Mouse (Mus musculus) hindbrain, embryonic 10.5 days (tissue): ENCODE measurements at regions not wholly inside any gene's neighbourhood (a gene's known extent, or its start where the extent isn't known, plus 50 kb on each side); places are given as distances from the start of the nearest gene placed in this dataset.

Experiments used
- DNase-seq: peaks from one replicate; pipeline ENCODE4 v3.0.0-alpha.2; 2017; ENCODE audit warnings: low spot score
- H3K27ac ChIP-seq: fragments of 300-500 bp; sonication (generic); 2 replicates; pipeline ENCODE4 v1.5.1; 2016; ENCODE audit warnings: mild to moderate bottlenecking, moderate library complexity
- H3K27me3 ChIP-seq: fragments of 300-500 bp; sonication (generic); 2 replicates; pipeline ENCODE4 v1.6.1; 2016; ENCODE audit warnings: mild to moderate bottlenecking; ENCODE audit not compliant: poor library complexity, insufficient read depth, severe bottlenecking
- H3K36me3 ChIP-seq: fragments of 300-500 bp; sonication (generic); 2 replicates; pipeline ENCODE4 v1.6.1; 2016; ENCODE audit warnings: mild to moderate bottlenecking, moderate library complexity
- H3K4me1 ChIP-seq: fragments of 300-500 bp; sonication (generic); replicated peaks from 2 replicates; pipeline ENCODE4 v1.6.1; 2016; ENCODE audit warnings: mild to moderate bottlenecking
- H3K4me3 ChIP-seq: fragments of 300-500 bp; sonication (generic); 2 replicates; pipeline ENCODE4 v1.5.1; 2016; ENCODE audit warnings: mild to moderate bottlenecking, moderate library complexity
- H3K9me3 ChIP-seq: fragments of 300-500 bp; sonication (generic); 2 replicates; pipeline ENCODE4 v1.6.1; 2016; ENCODE audit warnings: mild to moderate bottlenecking, moderate library complexity
- WGBS: fragments of 180-500 bp; shearing (Covaris S2); methylation state at CpG from one replicate; pipeline ENCODE4 v1.1.7; 2016; 5-methylcytosine and 5-hydroxymethylcytosine counted together

DNA sequence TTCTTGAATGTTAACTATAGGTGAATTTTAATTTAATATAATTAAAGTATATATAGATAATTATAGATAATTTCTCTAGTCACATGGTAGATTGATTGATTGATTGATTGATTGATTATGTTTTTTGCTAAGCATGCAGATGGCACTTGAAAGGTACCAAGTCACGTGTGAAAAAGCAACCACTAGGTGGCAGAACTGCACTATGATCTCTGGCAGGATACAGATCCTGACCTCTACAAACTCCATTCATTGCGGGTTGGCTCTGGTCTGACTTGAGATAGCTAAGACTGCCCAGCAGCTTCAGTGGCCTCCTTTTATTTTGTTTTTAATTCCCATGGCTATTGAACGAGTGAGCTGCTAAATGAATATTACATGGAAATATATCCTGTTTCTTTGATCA lies 229.7 kb upstream of the Grm3 start:
- no peak overlapping the region for H3K27ac ChIP-seq
- peak; percentile 40 for DNase-seq
- no peaks in the 10 kb centered on the region for H3K27me3 ChIP-seq
- no peaks in the 10 kb centered on the region for H3K4me1 ChIP-seq
- no peaks in the 10 kb centered on the region for H3K9me3 ChIP-seq
- no peak overlapping the region for H3K4me3 ChIP-seq
- 21% methylated on average over 3 of the region's 3 CpGs for WGBS
- no peaks in the 10 kb centered on the region for H3K36me3 ChIP-seq

DNA sequence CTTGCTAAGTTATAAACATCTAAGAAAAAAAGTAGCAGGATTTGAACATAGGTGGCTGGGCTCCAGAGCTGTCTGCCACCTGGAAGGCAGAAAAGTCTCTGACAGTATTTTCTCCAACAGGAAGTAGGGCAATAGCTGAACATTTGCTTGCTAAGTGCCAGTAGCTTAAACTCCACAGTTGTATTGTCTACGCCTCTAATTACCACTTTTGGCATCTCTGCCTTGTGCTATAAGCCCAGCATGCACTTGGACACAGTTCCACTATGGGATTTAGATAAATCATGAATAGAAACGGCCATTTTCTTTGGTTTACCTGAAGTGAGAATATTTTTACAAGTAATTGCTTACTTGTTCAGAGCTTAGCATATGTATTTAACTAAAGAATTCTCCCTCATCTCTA lies 213.8 kb upstream of the Grm3 start:
- DNase-seq: no peak
- Histone ChIP-seq H3K36me3 (no peaks in the 10 kb centered on the region), H3K9me3 (no peaks in the 10 kb centered on the region), H3K27me3 (no peaks in the 10 kb centered on the region), H3K4me3 (no peak overlapping the region), H3K27ac (no peak overlapping the region), H3K4me1 (no peaks in the 10 kb centered on the region)
- 84% methylated on average over 2 of the region's 2 CpGs for WGBS

DNA sequence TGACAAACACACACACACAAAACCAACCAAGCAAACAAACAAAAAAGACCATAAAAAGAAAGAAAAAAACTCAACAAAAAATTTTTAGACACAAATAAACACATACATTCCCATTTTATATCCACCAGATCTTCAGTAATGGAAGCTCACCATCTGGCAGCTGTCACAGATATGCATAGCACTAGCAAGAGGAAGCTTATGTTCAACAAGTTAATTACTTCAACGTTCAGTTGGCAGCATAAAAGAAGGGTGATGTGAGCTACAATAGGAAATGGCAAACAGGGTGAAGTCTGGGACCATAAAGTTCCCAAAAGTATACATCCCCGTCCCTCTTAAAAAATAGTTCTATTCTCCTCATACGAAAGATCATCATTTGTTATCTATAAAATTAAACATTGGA lies 188.0 kb upstream of the Grm3 start:
- no peaks in the 10 kb centered on the region for H3K36me3 ChIP-seq
- H3K9me3 ChIP-seq: no peaks in the 10 kb centered on the region
- H3K4me1 ChIP-seq: 0 out of 2 replicates have a peak, but pooled peaks cover 6% of the 10 kb centered on the region
- no peak overlapping the region for H3K4me3 ChIP-seq
- DNase-seq: no peak
- H3K27me3 ChIP-seq: no peaks in the 10 kb centered on the region
- H3K27ac ChIP-seq: no peak overlapping the region
- 79% methylated on average over 3 of the region's 3 CpGs for WGBS

DNA sequence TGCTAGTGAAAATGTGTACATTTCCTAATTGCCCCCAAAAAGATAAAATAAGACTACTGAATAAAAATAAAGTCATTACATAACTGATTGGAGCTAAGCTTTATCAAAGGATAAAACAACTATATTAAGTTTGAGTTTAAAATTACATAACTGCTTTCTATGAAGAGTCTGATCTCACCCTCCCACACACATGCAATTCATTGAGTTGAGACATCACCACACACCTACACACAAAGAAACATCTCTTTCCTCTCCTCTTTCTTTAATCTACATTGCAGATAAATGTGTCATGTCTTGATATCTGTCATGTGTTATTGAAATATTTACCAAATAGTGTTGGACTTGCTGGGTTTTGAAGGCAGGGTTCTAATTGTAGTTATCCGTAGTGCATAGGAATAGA lies 186.8 kb upstream of the Grm3 start:
- WGBS: 98% methylated on average over 1 of the region's 1 CpGs
- H3K9me3 ChIP-seq: no peaks in the 10 kb centered on the region
- H3K27me3 ChIP-seq: no peaks in the 10 kb centered on the region
- DNase-seq: no peak
- no peaks in the 10 kb centered on the region for H3K36me3 ChIP-seq
- H3K4me1 ChIP-seq: 0 out of 2 replicates have a peak, but pooled peaks cover 6% of the 10 kb centered on the region
- no peak overlapping the region for H3K4me3 ChIP-seq
- H3K27ac ChIP-seq: no peak overlapping the region

DNA sequence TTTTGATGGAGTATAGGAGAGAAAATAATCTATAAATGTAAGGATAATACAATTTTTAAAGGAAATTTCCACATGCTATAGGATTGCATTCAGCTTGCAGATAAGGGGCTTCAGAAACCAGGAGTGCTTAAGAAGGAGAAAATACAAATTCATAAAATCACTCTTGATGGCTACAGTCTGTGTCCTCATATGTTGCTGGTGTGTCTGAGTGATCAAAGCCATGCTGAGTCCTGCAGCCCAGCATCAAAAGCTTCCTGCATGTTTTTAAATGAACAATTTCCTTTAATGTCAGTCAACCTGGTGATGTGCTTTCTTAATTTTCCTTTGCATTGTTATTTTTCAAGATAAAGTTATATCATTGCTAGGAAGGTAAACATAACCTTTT lies 186.1 kb upstream of the Grm3 start:
- DNase-seq: no peak
- no peaks in the 10 kb centered on the region for H3K9me3 ChIP-seq
- no peak overlapping the region for H3K27ac ChIP-seq
- H3K4me3 ChIP-seq: no peak overlapping the region
- H3K4me1 ChIP-seq: 0 out of 2 replicates have a peak, but pooled peaks cover 6% of the 10 kb centered on the region
- H3K27me3 ChIP-seq: no peaks in the 10 kb centered on the region
- no peaks in the 10 kb centered on the region for H3K36me3 ChIP-seq

DNA sequence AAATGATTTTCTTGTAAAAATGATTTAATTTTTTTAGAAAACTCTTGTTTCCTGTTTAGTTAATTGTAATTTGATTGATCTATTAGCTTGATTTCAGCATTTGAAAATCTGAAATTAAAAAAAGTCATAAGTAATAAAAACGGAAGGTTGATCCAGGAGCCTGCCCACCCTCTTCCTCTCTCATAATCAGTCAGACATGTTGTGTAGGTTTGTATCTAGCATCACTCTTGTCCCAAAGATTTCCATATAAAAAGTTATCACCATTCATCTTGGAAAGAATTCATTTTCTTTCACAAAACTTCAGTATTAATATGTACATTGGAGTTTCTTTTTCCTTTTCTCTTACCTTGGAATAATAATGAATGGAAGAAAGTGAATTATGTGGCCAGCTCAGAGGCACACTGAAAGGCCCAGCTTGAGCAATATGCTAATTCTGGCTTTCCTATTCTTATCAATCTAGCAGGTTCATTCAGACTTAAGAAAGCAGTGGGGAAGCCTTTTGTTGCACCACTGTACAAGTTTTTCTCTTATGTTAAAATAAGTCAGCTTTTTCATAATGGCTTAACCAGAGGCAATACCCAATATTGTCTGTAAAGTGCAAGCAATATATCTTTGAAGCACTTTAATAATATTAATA lies 185.6 kb upstream of the Grm3 start:
- DNase-seq: no peak
- H3K4me3 ChIP-seq: no peak overlapping the region
- 62% methylated on average over 1 of the region's 1 CpGs for WGBS
- 0 out of 2 replicates have a peak, but pooled peaks cover 6% of the 10 kb centered on the region for H3K4me1 ChIP-seq
- H3K36me3 ChIP-seq: no peaks in the 10 kb centered on the region
- no peaks in the 10 kb centered on the region for H3K27me3 ChIP-seq
- H3K27ac ChIP-seq: no peak overlapping the region
- no peaks in the 10 kb centered on the region for H3K9me3 ChIP-seq

DNA sequence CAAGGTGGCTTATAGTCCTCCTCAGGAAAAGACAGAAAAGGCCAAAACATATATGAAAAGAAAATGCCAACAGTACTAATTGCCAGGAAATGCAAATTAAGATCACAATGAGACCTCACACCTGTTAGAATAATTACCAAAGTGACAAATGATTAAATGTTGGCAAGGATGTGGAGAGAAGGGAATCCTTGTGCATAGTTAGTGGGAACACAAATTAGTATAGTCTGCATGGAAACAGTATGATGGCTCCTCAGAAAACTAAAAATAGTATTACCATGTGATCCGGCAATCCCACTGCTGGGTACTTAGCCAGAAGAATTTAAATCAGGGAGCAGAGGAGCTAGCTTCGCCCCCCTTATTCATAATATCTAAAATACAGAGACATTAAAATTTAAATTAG lies 170.3 kb upstream of the Grm3 start:
- WGBS: 86% methylated on average over 2 of the region's 2 CpGs
- no peak for DNase-seq
- H3K4me3 ChIP-seq: no peak overlapping the region
- H3K9me3 ChIP-seq: no peaks in the 10 kb centered on the region
- H3K27me3 ChIP-seq: no peaks in the 10 kb centered on the region
- H3K4me1 ChIP-seq: no peaks in the 10 kb centered on the region
- H3K27ac ChIP-seq: no peak overlapping the region
- no peaks in the 10 kb centered on the region for H3K36me3 ChIP-seq

DNA sequence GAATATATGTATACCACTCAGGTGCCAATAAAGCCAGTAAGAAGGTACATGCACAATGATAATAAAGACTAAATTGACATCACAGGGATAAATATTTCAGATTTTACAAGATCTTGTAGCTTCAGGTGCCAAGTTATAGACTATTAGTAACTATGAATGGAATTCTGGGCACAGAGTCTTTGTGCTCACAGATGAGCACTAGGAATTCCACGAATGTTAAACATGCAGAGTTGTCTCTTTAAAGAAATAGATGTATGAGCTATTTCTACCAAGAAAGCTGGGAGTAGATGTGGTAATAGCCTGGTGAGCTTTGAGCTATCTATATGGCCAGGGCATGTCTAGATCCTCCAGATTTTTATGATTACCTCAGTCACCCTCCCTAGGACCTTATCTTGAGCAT lies 153.1 kb upstream of the Grm3 start:
- Histone ChIP-seq H3K36me3 (no peaks in the 10 kb centered on the region), H3K9me3 (no peaks in the 10 kb centered on the region), H3K4me3 (no peak overlapping the region), H3K4me1 (no peaks in the 10 kb centered on the region), H3K27ac (no peak overlapping the region), H3K27me3 (no peaks in the 10 kb centered on the region)
- 59% methylated on average over 1 of the region's 1 CpGs for WGBS
- DNase-seq: no peak

DNA sequence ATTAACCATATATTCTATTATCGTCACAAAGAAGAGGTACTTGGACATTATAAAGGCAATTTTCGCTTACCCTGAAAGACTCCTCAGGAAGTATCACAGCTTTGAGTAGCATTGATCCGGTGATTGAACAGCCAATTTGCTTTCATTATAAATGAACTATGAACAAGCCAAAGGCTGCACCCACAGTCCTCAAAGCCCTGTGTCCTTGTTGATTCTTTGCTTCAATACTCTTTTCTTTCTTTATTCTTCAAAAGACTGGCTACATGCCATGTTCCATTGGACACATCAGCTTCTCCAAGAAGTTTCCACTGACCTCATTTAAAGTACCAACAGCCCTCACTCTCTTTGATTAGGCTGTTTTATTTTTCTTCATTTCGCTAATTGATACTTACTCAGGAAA lies 144.1 kb upstream of the Grm3 start:
- Histone ChIP-seq H3K9me3 (no peaks in the 10 kb centered on the region), H3K4me3 (no peak overlapping the region), H3K36me3 (no peaks in the 10 kb centered on the region), H3K27me3 (no peaks in the 10 kb centered on the region), H3K4me1 (no peaks in the 10 kb centered on the region), H3K27ac (no peak overlapping the region)
- WGBS: 84% methylated on average over 4 of the region's 4 CpGs
- DNase-seq: no peak

DNA sequence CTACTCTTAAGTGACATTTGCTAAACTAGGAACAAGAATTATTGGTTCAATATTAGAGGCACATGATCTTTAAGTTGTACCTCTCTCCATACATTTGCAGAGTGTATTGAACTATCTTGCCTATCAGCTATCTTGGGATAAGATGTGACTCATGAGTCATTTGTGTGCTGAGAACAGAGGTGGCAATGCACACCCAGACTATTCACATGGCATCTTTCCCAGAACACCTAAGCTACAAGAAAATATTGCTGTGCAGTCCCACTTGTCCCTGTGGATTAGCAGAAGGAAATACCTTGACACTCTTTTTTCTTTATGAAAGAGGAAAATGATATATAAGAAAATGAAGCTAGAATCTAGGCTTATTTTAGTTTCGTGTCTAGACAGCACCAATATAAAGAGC lies 104.8 kb upstream of the Grm3 start:
- WGBS: 84% methylated on average over 1 of the region's 1 CpGs
- no peak for DNase-seq
- no peaks in the 10 kb centered on the region for H3K4me1 ChIP-seq

DNA sequence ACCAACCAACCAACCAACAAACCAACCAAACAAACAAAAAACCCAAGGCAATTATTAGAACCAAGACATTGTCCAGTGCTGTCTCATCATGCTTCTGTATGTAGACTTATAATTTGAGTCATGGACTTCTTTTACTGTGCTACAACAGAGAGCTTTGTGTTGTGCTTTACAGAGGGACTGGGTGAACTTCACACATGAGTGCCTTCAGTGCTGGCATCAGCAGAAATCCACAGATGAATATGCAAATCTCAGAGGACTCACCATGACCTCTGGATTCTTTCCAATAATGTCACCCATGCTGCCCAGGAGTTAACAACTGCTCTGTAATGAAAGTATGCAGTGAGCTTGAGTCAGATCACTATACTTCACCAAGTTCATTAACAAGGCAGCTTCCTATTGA lies 76.7 kb upstream of the Grm3 start:
- no peaks in the 10 kb centered on the region for H3K27me3 ChIP-seq
- DNase-seq: no peak
- no peaks in the 10 kb centered on the region for H3K36me3 ChIP-seq
- H3K9me3 ChIP-seq: no peaks in the 10 kb centered on the region
- H3K27ac ChIP-seq: no peak overlapping the region
- H3K4me3 ChIP-seq: no peak overlapping the region
- H3K4me1 ChIP-seq: no peaks in the 10 kb centered on the region

More for the DNA sequence above, 104.8 kb upstream of the Grm3 start:
- Histone ChIP-seq H3K27me3 (no peaks in the 10 kb centered on the region), H3K27ac (no peak overlapping the region), H3K36me3 (no peaks in the 10 kb centered on the region), H3K4me3 (no peak overlapping the region), H3K9me3 (no peaks in the 10 kb centered on the region)

DNA sequence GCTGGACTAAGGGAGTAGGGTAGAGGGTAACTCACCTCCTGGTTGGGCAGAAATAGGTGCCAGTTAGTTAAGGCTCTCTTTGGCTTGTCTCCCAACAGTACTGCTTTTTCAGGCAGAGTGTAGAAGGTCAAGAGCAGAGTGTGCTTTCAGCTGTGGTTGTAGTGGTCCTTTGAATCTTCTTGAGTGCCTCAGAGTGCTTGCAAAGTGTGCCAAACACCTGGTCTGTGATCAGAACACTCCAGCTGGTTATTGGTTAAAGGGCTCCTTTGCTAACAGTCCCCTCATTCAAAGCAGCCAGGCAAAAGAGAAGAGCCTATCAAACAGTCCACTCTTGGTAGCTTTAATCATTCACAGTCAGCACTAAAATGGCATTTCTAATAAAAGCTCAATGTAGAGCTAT lies 56.1 kb upstream of the Grm3 start:
- no peaks in the 10 kb centered on the region for H3K27me3 ChIP-seq
- H3K36me3 ChIP-seq: no peaks in the 10 kb centered on the region
- no peak overlapping the region for H3K4me3 ChIP-seq
- DNase-seq: no peak
- H3K4me1 ChIP-seq: no peaks in the 10 kb centered on the region
- no peak overlapping the region for H3K27ac ChIP-seq
- no peaks in the 10 kb centered on the region for H3K9me3 ChIP-seq
